Mouse (Mus musculus): Measurements from ENCODE around the gene Caml.
"Not testable (repeated sequence)": the region's sequence is repeated elsewhere in the genome, so short reads cannot be mapped to it uniquely, and the experiment has no call there.

The Caml gene

GRCm38 (mm10) chr13:55620275-55620674 lies 2.5 kb upstream of the Caml start:
- DNase-seq (ENCODE audit: low read depth, low spot score): no peak

DNA sequence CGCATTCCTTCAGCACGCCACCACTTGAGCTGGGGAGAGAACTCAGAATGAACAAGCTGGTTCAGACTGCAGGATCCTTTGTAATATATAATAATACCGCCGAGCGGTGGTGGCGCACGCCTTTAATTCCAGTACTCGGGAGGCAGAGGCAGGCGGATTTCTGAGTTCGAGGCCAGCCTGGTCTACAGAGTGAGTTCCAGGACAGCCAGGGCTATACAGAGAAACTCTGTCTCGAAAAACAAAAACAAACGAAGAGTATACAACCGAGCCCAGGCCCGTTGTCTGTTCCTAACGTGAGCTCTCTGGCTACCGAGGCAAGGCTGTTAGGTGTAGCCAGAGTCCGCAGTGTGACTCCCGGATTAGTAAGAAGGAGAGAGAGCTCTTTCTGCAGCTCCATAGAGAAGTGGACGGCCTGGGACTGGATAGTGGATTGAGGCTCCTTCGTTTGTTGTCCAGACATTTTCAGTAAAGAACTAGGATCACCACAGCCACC lies 603 bp upstream of the Caml start:
- DNase-seq (ENCODE audit: low read depth, low spot score): not testable (repeated sequence)

DNA sequence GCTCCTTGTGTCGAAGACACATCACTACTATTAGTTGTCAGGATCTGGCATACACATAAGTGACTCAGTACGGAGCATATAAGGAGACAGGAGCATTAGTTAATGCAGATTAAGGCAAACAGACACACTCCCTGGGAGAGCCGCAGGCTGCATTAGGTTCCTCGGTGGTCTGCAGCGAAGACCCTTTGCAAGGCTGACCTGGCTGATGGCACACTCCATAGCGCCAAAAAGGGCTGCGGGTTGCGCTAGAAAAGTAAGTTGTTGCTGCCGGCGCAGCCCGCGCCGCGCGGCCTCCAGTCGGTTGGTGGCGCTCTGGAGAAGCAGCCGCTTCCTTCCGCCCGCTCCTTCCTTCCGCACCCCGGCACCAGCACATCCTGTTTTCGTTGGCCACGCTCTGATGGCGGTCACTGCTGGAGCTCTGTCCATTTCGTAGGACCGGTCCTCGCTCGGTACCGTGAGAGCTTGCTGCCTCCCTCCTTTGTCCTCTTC lies 11.9 kb downstream of the Caml start, which contains the start of gene Ddx46:
Gene Ddx46 (plus strand): TSS at position 389 of the 489 bp plus-strand sequence.
- DNase-seq (ENCODE audit: low read depth, low spot score): peak; percentile 93

GRCm38 (mm10) chr13:55635146-55635571 lies 12.4 kb downstream of the Caml start:
- DNase-seq (ENCODE audit: low read depth, low spot score): no peak

- DNase-seq (ENCODE audit: low read depth, low spot score): no peak
These were observed 13.6 kb downstream of the Caml start for GRCm38 (mm10) chr13:55636185-55636983.

DNA sequence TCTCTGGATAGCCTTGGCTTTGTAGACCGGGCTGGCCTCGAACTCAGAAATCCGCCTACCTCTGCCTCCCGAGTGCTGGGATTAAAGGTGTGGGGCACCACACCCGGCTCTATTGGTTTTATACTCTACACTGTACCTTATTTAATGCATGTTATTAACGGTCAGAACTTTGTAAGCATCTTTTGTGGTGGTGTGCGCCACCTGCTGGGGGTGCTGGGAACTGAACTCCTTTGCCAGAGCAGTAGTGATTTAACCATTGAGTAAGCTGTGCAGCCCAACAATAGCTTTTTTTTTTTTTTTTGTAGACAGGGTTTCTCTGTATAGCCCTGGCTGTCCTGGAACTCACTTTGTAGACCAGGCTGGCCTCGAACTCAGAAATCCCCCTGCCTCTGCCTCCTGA lies 17.7 kb downstream of the Caml start:
- DNase-seq (ENCODE audit: low read depth, low spot score): peak; percentile 76

DNA sequence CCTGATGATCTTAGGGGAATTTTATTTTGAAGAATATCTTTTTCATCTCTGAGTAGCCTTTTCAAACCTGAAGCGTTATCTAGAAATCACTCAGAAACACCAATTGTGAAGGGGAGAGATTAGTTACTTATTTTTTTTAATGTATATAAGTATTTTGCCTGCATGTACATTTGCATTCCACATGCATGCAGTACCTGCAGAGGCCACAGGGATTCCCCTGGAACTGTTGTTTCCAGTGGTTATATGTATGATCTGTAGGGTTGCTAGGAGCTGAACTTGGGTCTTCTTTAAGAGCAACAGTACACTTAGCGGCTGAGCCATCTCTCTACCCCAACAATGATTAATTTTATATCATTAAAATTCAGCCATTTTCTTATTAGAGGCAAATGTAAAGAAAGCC lies 21.7 kb downstream of the Caml start:
- DNase-seq (ENCODE audit: low read depth, low spot score): peak; percentile 59

DNA sequence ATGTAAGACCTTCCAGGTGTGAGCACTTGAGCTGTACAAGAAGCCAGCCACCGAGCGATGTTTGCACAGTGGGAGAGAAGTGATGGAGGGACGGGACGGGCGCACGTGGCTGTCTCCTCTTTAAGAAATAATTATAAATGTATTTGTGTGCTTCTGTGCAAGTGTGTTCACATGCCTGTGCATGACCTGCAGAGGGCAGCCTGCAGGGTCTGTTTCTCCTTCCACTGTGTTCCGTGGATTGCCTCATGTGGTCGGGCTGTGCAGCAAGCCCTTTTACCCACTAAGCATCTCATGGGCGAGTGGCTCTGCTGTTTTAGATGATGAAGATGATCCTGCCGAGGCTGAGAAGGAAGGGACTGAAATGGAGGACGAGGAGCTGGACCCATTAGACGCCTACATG lies 27.3 kb downstream of the Caml start:
- DNase-seq (ENCODE audit: low read depth, low spot score): no peak

- DNase-seq (ENCODE audit: low read depth, low spot score): no peak
These were observed 28.2 kb downstream of the Caml start for GRCm38 (mm10) chr13:55650980-55651379.

- peak; percentile 45 for DNase-seq (ENCODE audit: low read depth, low spot score)
These were observed 45.7 kb downstream of the Caml start for GRCm38 (mm10) chr13:55668550-55668949.

DNA sequence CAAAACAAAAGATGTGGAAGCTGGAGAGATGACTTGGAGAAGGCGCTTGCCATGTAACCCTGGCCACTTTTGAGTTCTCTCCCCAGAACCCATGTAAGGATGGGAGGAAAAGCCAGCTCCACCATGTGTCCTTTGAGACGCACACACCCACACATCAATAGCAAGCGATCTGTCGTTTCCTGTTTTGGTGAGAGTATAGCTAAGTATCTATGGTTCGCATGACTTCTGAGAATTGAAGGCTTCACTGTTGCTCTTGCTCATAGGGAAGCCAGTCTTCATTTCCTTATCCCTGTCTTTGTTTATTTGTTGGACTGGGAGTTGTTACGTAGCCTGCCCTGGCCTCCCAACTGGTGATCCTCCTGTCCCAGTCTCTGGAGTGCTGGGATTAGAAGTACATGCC lies 49.9 kb downstream of the Caml start:
- DNase-seq (ENCODE audit: low read depth, low spot score): no peak

GRCm38 (mm10) chr13:55677364-55677763 lies 54.6 kb downstream of the Caml start:
- no peak for DNase-seq (ENCODE audit: low read depth, low spot score)
